Mouse (Mus musculus) neural tube, embryonic 10.5 days (tissue): ENCODE results near the gene Atp2a3.
A peak's percentile ranks its signal among the peaks of the same experiment; 100 is the strongest.

ENCODE experiments used
- DNase-seq: peaks from one replicate; pipeline ENCODE4 v3.0.0-alpha.2; 2017; ENCODE audit warnings: low spot score; ENCODE audit errors: extremely low spot score

Atp2a3 gene

DNA sequence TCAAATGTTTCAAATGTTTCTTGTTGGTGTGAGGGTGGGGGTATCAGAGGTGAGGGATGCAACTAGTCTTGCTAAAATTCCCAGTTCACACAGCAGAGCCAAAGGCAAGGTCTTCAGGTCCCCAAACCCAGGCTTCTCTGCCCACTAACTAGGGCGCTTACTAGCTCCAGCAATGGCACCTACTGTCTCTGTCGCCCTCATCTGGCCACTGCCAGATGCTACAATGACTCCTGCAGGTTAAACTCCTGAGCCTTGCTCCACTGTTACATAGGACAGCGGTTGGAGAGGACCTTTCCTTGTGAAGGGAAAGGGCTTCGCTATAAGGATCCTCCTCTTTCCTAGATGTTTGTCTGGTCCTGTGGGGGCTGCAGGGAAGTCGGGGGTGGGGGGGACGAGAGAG, 40.1 kb downstream of the Atp2a3 start:
- peak; percentile 49 for DNase-seq

- DNase-seq = peak; percentile 39
Observed at GRCm38 (mm10) chr11:73006377-73006776, 45.4 kb downstream of the Atp2a3 start.

DNA sequence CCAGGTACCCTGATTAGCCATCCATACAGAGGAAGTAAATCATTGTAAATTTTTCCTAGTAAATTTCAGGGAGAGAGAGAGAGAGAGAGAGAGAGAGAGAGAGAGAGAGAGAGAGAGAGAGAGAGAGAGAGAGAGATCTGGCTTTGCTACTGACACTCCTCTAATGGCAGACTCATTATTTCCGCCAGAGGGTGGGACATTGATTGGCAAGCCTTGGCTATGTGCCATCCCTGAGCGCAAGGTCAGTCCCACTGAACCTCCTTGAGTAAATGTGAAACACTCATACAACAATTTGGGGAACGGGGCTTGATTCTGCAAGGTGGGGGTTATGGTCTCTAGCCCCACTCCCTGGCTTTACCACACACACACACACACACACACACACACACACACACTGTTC, 46.1 kb downstream of the Atp2a3 start:
- no peak for DNase-seq

DNA sequence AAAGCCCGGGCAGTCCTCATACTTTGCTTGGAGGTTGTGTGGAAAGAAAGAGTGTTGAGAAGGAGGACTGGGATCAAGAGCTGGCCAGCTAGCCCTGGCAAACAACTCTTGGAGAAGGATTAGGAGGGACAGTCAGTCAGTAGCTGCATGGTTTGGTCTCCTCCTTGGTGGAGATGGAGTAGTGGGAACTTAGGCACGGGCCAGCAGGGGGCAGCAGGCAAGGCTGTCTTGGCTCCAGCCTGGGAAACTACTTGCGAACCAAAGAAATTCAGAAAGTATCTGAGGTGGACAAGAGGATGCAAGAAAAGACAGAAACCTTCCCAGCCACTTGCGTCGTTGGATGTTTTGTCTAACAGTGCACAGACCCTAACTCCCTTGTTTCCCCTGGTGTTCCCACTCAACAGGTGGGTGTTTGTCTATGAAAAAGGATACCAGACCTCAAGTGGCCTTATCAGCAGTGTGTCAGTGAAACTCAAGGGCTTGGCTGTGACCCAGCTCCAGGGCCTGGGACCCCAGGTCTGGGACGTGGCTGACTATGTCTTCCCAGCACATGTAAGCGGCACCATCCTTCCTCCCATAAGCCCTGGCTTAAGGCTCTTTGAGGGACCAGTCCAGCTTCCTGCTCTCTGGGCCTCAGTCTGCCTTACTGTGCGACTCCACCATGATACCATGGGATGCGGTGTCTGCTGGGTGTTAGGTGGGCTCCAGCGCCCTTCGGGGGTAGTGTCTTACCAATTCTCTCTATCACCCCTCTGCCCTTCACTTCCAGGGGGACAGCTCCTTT, 46.9 kb downstream of the Atp2a3 start:
- DNase-seq = peak; percentile 44

- no peak for DNase-seq
Observed at GRCm38 (mm10) chr11:73008826-73009225, 47.9 kb downstream of the Atp2a3 start.

- no peak for DNase-seq
Observed at GRCm38 (mm10) chr11:73009531-73010274, 48.7 kb downstream of the Atp2a3 start.

GRCm38 (mm10) chr11:73013981-73014380, 53.0 kb downstream of the Atp2a3 start:
- no peak for DNase-seq

DNA sequence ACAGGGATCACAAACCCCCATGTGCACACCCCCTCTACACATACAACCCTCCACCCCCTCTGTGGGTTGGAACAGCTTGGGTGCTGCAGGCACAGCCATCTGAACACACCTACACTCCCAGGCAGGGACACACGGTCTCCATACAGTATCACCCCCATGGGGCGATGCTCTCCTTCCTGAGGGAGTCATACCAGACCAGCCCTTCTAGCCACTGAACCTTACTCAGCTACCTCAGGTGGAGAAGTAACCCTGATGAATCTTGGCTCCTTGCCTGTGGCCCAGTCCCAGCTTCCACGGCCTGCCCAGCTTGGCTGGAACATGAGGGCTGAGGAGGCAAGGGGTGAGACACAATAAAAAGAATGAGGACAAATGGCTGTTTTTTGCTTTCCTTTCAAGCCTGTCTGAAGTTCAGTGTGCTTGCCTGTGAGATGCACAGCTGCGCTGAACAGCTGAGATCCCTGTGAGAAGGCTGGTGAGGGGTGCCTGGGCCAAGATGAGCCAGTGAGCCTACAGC, 53.9 kb downstream of the Atp2a3 start:
- DNase-seq = no peak

DNA sequence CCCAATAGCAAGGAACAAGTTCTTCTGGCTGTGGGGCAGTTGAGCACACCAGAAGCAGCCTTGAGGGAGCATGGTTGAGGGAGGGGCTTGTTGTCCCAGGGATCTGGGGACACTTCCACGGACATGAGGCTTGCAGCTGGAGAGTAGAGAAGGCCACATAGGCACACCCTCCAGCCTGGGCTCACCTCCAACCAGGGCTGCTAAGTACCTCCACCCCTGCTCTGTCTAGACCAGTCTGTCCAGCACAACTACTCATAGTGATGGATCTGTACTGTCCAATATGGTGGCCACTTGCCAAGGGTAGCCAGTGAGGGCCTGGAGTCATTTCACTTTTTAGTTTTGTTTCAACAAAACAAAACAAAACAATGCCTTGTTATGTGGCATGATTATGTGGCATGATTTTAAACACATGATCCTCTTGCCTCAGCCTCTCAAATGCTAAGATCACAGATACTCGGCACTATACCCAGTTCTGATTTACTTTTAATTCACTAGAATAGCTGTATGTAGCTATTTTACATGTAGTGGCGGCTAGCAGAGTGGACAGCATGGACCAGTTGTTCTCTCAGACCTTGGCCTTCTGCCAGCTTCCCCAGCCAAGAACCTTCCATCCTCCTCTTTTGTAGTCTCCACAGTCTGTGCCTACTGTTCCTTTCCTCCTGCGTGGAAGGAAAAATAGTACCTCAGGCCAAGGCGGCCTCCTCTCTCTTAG, 54.6 kb downstream of the Atp2a3 start:
- DNase-seq = no peak

GRCm38 (mm10) chr11:73016103-73016420, 55.1 kb downstream of the Atp2a3 start:
- DNase-seq = no peak

GRCm38 (mm10) chr11:73018471-73019146, 57.6 kb downstream of the Atp2a3 start, which contains the start of gene Camkk1:
Gene Camkk1 (plus strand): TSS chr11:73019008.
- DNase-seq = peak; percentile 90

DNA sequence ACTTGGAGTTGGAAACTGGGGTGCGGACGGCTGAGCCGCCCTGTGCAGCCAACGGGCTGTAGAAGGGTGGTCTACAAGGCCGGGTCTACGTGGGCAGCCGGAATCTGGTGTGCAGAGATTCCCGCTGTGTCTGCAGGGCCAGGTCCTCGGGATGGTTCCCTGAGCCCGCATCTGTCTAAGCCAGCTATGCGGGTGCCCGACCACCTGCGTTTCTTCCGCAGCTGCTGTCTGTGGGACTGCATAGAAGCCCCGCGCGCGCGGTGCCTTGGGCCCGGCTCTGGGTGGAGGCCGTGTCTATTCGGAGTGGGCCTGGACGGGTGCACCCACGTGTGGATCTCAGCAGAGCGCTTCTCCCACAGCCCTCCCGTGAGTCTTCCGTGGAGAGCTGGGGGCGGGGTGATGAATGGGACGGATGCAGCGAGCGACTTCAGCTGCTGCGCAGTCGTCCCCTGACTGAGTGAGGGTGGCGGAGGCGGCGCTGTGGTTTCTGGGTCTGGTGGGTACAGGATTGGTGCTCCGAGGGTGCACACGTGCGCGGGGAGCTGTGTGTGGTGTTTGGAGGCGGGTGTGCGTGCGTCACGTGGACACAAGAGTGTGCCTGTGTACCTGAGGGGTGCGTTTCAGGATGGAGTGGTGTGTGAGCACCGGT, 58.3 kb downstream of the Atp2a3 start:
- DNase-seq = no peak

- DNase-seq = no peak
Observed at GRCm38 (mm10) chr11:73020953-73021800, 60.2 kb downstream of the Atp2a3 start.

DNA sequence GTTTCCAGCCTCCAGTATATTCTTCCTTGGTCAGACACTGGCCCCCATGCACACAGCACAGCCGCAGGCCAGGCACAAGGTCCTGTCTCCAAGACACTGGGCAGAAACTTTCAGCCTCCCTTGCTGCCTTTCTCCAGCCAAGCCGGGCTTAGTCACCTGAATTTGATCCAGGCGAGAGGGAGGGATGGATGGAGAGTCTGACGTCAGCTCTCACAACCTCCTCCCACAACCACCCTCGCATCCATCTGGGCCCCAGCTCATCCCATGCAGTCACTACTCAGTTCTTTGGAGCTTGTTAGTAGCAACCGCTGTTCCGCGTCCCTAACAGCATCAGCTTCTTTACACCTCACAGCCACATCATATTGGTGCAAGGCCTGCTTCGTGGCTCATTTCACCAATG, 62.1 kb downstream of the Atp2a3 start:
- no peak for DNase-seq

- no peak for DNase-seq
Observed at GRCm38 (mm10) chr11:73023827-73024226, 62.9 kb downstream of the Atp2a3 start.

DNA sequence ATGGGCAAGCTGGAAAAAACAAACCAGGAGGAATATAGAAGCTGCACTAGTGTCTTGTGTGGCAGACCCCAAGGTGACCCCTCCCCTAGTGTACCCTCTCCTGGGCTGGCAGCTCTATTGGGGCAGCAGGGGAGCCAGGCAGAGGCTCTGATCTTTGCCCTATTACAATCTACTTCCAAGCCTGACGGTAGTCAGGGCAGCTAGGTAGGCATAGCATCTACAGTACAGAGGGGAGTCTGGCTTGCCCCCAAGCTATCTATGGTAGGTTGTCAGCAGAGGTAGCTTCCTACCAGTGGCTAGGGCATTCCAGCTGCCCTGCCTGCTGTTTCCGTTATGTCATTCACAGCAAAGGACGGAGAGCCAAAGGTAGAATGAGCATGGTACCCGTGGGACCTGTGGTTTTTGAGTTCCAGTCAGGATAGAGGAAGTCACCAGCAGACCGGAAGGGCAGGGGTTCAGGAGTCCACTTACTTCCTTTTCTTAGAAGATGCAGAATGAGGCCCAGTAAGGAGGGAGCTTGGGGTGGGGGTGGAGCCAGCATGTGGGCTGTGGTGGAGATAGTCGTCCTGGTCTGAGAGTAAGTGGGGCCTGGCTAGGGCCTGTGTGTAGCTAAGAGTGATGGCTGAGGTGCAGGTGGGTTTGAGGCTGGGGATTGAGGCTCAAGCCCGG, 63.4 kb downstream of the Atp2a3 start:
- no peak for DNase-seq

GRCm38 (mm10) chr11:73026961-73027360, 66.0 kb downstream of the Atp2a3 start:
- DNase-seq = no peak

GRCm38 (mm10) chr11:73030821-73031498, 70.0 kb downstream of the Atp2a3 start:
- peak; percentile 79 for DNase-seq

DNA sequence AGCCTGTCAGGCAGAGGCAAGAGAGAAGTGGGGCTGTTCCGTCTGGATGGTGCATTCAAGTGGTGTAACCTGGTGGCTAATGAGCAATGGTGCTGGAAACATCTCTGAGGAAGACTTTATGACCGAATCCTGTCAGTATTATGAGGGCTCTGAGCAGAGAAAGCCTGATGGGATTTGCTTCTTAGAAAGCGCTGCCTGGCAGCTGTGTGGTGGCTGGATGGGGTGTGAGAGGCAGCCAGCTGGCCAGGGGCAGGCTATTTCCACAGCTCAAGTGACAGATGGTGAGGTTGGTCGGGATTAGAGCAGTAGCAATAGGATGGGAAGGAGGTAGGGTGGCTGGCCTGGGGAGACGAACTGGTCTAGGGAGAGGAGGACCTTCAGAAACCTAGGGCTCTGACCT, 70.6 kb downstream of the Atp2a3 start:
- DNase-seq = no peak
